Mouse (Mus musculus) forebrain, postnatal 0 days (tissue): Measurements from ENCODE around the gene Syn3. TPM values are rescaled to one million over a fixed set of nuclear protein-coding genes. Genes with fewer than 3 reads are reported as not detected.

Source experiments
- ATAC-seq: fragments of 200-750 bp; cut with Nextera tagmentation; 2 replicates; pipeline ENCODE4 v1.8.0; 2017; ENCODE audit warnings: mild to moderate bottlenecking, moderate library complexity
- DNase-seq: peaks from one replicate; pipeline ENCODE4 v3.0.0-alpha.2; 2015
- H3K27ac ChIP-seq: fragments of 300-500 bp; sonication (generic); 2 replicates; pipeline ENCODE4 v1.5.1; 2014; ENCODE audit warnings: low read depth, mild to moderate bottlenecking, antibody characterized with exemption, low read length, moderate library complexity, mixed read lengths
- H3K27me3 ChIP-seq: fragments of 300-500 bp; sonication (generic); 2 replicates; pipeline ENCODE4 v1.6.1; 2014; ENCODE audit warnings: mild to moderate bottlenecking, low read length, mixed read lengths; ENCODE audit not compliant: insufficient read depth
- H3K36me3 ChIP-seq: fragments of 300-500 bp; sonication (generic); 2 replicates; pipeline ENCODE4 v1.6.1; 2014; ENCODE audit warnings: mild to moderate bottlenecking, moderate library complexity; ENCODE audit not compliant: insufficient read depth
- H3K4me1 ChIP-seq: fragments of 300-500 bp; sonication (generic); 2 replicates; pipeline ENCODE4 v1.6.1; 2014; ENCODE audit warnings: antibody characterized with exemption; ENCODE audit not compliant: insufficient read depth
- H3K4me2 ChIP-seq: fragments of 300-500 bp; sonication (generic); 2 replicates; pipeline ENCODE4 v1.6.1; 2014; ENCODE audit warnings: low read depth, mild to moderate bottlenecking, moderate library complexity
- H3K4me3 ChIP-seq: fragments of 300-500 bp; sonication (generic); 2 replicates; pipeline ENCODE4 v1.5.1; 2014; ENCODE audit warnings: low read depth, low read length, mixed read lengths
- H3K9ac ChIP-seq: fragments of 300-500 bp; sonication (generic); 2 replicates; pipeline ENCODE4 v1.6.1; 2014; ENCODE audit warnings: mild to moderate bottlenecking
- H3K9me3 ChIP-seq: fragments of 300-500 bp; sonication (generic); 2 replicates; pipeline ENCODE4 v1.6.1; 2016; ENCODE audit warnings: low read length
- CTCF ChIP-seq: sonication (generic); IDR thresholded peaks from 2 replicates; pipeline ENCODE4 v1.5.1; 2016; ENCODE audit warnings: antibody characterized with exemption, control low read depth, low read depth
- WGBS: fragments of 180-500 bp; shearing (Covaris S2); extraction: QIAGEN DNeasy Blood & Tissue Kit; methylation state at CpG from one replicate; pipeline ENCODE4 v1.1.7; 2014; 5-methylcytosine and 5-hydroxymethylcytosine counted together
- polyA plus RNA-seq: library from polyadenylated mRNA; unstranded; fragments of >200 nt; fragmentation: Nextera tagmentation; extraction: Ambion mirVana; gene quantifications from 2 replicates; pipeline ENCODE4 v1.2.1, GENCODE M21; 2015
- total RNA-seq: library from RNA; depleted of rRNA; stranded (reverse); fragments of >200 nt; gene quantifications from 2 replicates; pipeline ENCODE4 v1.2.3, GENCODE M21; 2014

Gene Syn3
- total and polyA plus RNA-seq, 2 experiments from 2014 or later: 16.4 to 47.6 TPM

- H3K27me3 ChIP-seq: no peaks in the 10 kb centered on the region
- H3K36me3 ChIP-seq: no peaks in the 10 kb centered on the region
- no peak for TF ChIP-seq CTCF
- no peak overlapping the region for H3K27ac ChIP-seq
- WGBS: 83% methylated on average over 5 of the region's 5 CpGs
- H3K4me1 ChIP-seq: no peaks in the 10 kb centered on the region
- DNase-seq (no peak), ATAC-seq (no peak)
- no peak overlapping the region for H3K4me2 ChIP-seq
- H3K9me3 ChIP-seq: no peaks in the 10 kb centered on the region
- H3K9ac ChIP-seq: no peak overlapping the region
- H3K4me3 ChIP-seq: no peak overlapping the region
Observed at GRCm38 (mm10) chr10:86151357-86151756, 347.3 kb downstream of the Syn3 start.

DNA sequence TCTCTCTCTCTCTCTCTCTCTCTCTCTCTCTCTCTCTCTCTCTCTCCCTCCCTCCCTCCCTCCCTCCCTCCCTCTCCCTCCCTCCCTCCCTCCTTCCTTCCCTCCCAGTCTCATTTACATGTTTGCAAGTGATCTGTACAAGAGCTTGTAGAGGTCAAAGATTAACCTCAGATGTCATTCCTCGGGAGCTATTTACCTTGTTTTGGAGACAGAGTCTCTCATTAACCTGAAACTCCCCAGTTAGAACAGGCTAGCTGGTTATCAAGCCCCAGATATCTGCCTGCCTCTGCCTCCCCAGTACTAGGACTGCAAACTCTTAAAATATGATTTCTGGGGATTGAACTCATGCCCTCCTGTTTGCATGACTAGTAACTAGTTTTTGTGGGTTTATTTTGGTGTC is 348.6 kb downstream of the Syn3 start:
- H3K4me1 ChIP-seq: no peaks in the 10 kb centered on the region
- TF ChIP-seq CTCF: no peak
- WGBS: 88% methylated on average over 1 of the region's 1 CpGs
- ATAC-seq: no peak
- no peaks in the 10 kb centered on the region for H3K27me3 ChIP-seq
- no peak overlapping the region for H3K9ac ChIP-seq
- no peak overlapping the region for H3K4me3 ChIP-seq
- H3K4me2 ChIP-seq: no peak overlapping the region
- H3K9me3 ChIP-seq: no peaks in the 10 kb centered on the region
- DNase-seq: no peak
- no peaks in the 10 kb centered on the region for H3K36me3 ChIP-seq
- no peak overlapping the region for H3K27ac ChIP-seq

GRCm38 (mm10) chr10:86149029-86149818 is 349.5 kb downstream of the Syn3 start:
- ATAC-seq: peak; percentile 59
- Histone ChIP-seq H3K36me3 (no peaks in the 10 kb centered on the region), H3K4me2 (no peak overlapping the region), H3K4me1 (no peaks in the 10 kb centered on the region), H3K4me3 (no peak overlapping the region), H3K27ac (no peak overlapping the region), H3K9me3 (no peaks in the 10 kb centered on the region), H3K9ac (no peak overlapping the region), H3K27me3 (no peaks in the 10 kb centered on the region)
- peak; percentile 23 for DNase-seq
- TF ChIP-seq CTCF: no peak
- WGBS: 45% methylated on average over 3 of the region's 3 CpGs

GRCm38 (mm10) chr10:86139061-86139681 is 359.5 kb downstream of the Syn3 start:
- no peaks in the 10 kb centered on the region for H3K9me3 ChIP-seq
- no peaks in the 10 kb centered on the region for H3K27me3 ChIP-seq
- ATAC-seq (no peak), DNase-seq (no peak)
- no peak for TF ChIP-seq CTCF
- no peak overlapping the region for H3K4me3 ChIP-seq
- no peak overlapping the region for H3K4me2 ChIP-seq
- no peaks in the 10 kb centered on the region for H3K36me3 ChIP-seq
- WGBS: 85% methylated on average over 8 of the region's 8 CpGs
- no peak overlapping the region for H3K9ac ChIP-seq
- H3K4me1 ChIP-seq: no peaks in the 10 kb centered on the region
- no peak overlapping the region for H3K27ac ChIP-seq

- ATAC-seq: no peak
- no peaks in the 10 kb centered on the region for H3K4me1 ChIP-seq
- no peak for TF ChIP-seq CTCF
- H3K9me3 ChIP-seq: no peaks in the 10 kb centered on the region
- H3K4me3 ChIP-seq: no peak overlapping the region
- no peaks in the 10 kb centered on the region for H3K36me3 ChIP-seq
- no peak overlapping the region for H3K27ac ChIP-seq
- 58% methylated on average over 5 of the region's 5 CpGs for WGBS
- no peak overlapping the region for H3K9ac ChIP-seq
- no peak for DNase-seq
- no peak overlapping the region for H3K4me2 ChIP-seq
- no peaks in the 10 kb centered on the region for H3K27me3 ChIP-seq
Observed at GRCm38 (mm10) chr10:86137589-86138173, 361.0 kb downstream of the Syn3 start.

GRCm38 (mm10) chr10:86137106-86137505 is 361.6 kb downstream of the Syn3 start:
- no peak overlapping the region for H3K4me3 ChIP-seq
- no peak overlapping the region for H3K4me2 ChIP-seq
- no peaks in the 10 kb centered on the region for H3K27me3 ChIP-seq
- 44% methylated on average over 3 of the region's 3 CpGs for WGBS
- peaks cover 5% of the 10 kb centered on the region; the same call in 1 of the 2 replicates for H3K36me3 ChIP-seq
- no peak overlapping the region for H3K9ac ChIP-seq
- no peaks in the 10 kb centered on the region for H3K9me3 ChIP-seq
- TF ChIP-seq CTCF: no peak
- ATAC-seq (no peak), DNase-seq (no peak)
- no peak overlapping the region for H3K27ac ChIP-seq
- H3K4me1 ChIP-seq: no peaks in the 10 kb centered on the region

GRCm38 (mm10) chr10:86136249-86136648 is 362.4 kb downstream of the Syn3 start:
- Histone ChIP-seq H3K36me3 (peaks cover 9% of the 10 kb centered on the region; the same call in 1 of the 2 replicates), H3K27ac (no peak overlapping the region), H3K27me3 (no peaks in the 10 kb centered on the region), H3K4me3 (no peak overlapping the region), H3K4me2 (no peak overlapping the region), H3K4me1 (no peaks in the 10 kb centered on the region), H3K9ac (no peak overlapping the region), H3K9me3 (no peaks in the 10 kb centered on the region)
- whole genome bisulfite sequencing: 92% methylated on average over 1 of the region's 1 CpGs
- TF ChIP-seq CTCF: no peak
- no peak for ATAC-seq
- no peak for DNase-seq
